Mouse (Mus musculus) gastrocnemius, adult 8-10 months (tissue): Measurements from ENCODE around the gene Kcnn3. TPM values are rescaled to one million over a fixed set of nuclear protein-coding genes. Genes with fewer than 3 reads are reported as not detected.

Experiments used
- DNase-seq, 2 experiments: peaks; one replicate each; pipeline ENCODE4 v3.0.0; 2022; ENCODE audit warnings: low spot score in 2 of 2
- total RNA-seq, 4 experiments: library from RNA; stranded (reverse); gene quantifications; 2 replicates each; pipeline ENCODE4 v1.2.4; 2022

Kcnn3 gene
- total RNA-seq, 4 experiments from 2014 or later: 1.3 to 2.3 (median 1.8) TPM

- no peak for DNase-seq
Measured at GRCm38 (mm10) chr3:89565371-89565770, 45.4 kb downstream of the Kcnn3 start.

GRCm38 (mm10) chr3:89569058-89569457 lies 49.1 kb downstream of the Kcnn3 start:
- no peak for DNase-seq

GRCm38 (mm10) chr3:89569707-89570324 lies 49.9 kb downstream of the Kcnn3 start:
- no peak for DNase-seq

- DNase-seq: no peak
Measured at GRCm38 (mm10) chr3:89570362-89570761, 50.4 kb downstream of the Kcnn3 start.

GRCm38 (mm10) chr3:89574260-89574659 lies 54.3 kb downstream of the Kcnn3 start:
- DNase-seq: no peak

GRCm38 (mm10) chr3:89576381-89576780 lies 56.4 kb downstream of the Kcnn3 start:
- DNase-seq: no peak

GRCm38 (mm10) chr3:89577154-89577553 lies 57.2 kb downstream of the Kcnn3 start:
- no peak for DNase-seq

GRCm38 (mm10) chr3:89578083-89578482 lies 58.1 kb downstream of the Kcnn3 start:
- no peak for DNase-seq

- peak in 1 of 2 experiments; percentile 12 for DNase-seq
Measured at GRCm38 (mm10) chr3:89578803-89579202, 58.8 kb downstream of the Kcnn3 start.

- DNase-seq: no peak
Measured at GRCm38 (mm10) chr3:89584254-89584653, 64.3 kb downstream of the Kcnn3 start.

GRCm38 (mm10) chr3:89588436-89588835 lies 68.5 kb downstream of the Kcnn3 start:
- no peak for DNase-seq

GRCm38 (mm10) chr3:89589321-89589720 lies 69.4 kb downstream of the Kcnn3 start:
- no peak for DNase-seq

- DNase-seq: no peak
Measured at GRCm38 (mm10) chr3:89590386-89590785, 70.4 kb downstream of the Kcnn3 start.

- no peak for DNase-seq
Measured at GRCm38 (mm10) chr3:89591461-89591860, 71.5 kb downstream of the Kcnn3 start.

- no peak for DNase-seq
Measured at GRCm38 (mm10) chr3:89592809-89593208, 72.8 kb downstream of the Kcnn3 start.

- no peak for DNase-seq
Measured at GRCm38 (mm10) chr3:89593524-89593923, 73.6 kb downstream of the Kcnn3 start.

GRCm38 (mm10) chr3:89598361-89598760 lies 78.4 kb downstream of the Kcnn3 start:
- no peak for DNase-seq

GRCm38 (mm10) chr3:89598967-89599366 lies 79.0 kb downstream of the Kcnn3 start:
- DNase-seq: no peak

GRCm38 (mm10) chr3:89601060-89601459 lies 81.1 kb downstream of the Kcnn3 start:
- no peak for DNase-seq

- no peak for DNase-seq
Measured at GRCm38 (mm10) chr3:89603300-89603699, 83.3 kb downstream of the Kcnn3 start.

GRCm38 (mm10) chr3:89605235-89605634 lies 85.3 kb downstream of the Kcnn3 start:
- DNase-seq: no peak

- DNase-seq: no peak
Measured at GRCm38 (mm10) chr3:89607327-89607726, 87.4 kb downstream of the Kcnn3 start.

- no peak for DNase-seq
Measured at GRCm38 (mm10) chr3:89612048-89612447, 92.1 kb downstream of the Kcnn3 start.
